Mouse (Mus musculus) myocyte (in vitro differentiated cells): ENCODE results near the gene Tox2.

ENCODE experiments used
- CEBPB ChIP-seq: IDR thresholded peaks from 2 replicates; pipeline ENCODE4 v1.6.1; 2011; ENCODE audit warnings: mild to moderate bottlenecking, moderate library complexity; ENCODE audit not compliant: poor library complexity, insufficient read depth, severe bottlenecking
- MYOD1 ChIP-seq, 3 experiments: IDR thresholded peaks; one replicate each; pipeline ENCODE4 v1.6.1; 2011; ENCODE audit warnings: control low read depth in 2 of 3, low read depth in 2 of 3, mild to moderate bottlenecking in 2 of 3, moderate library complexity in 1 of 3; ENCODE audit not compliant: insufficient read length in 2 of 3, control insufficient read depth in 1 of 3
- MYOG ChIP-seq, 3 experiments: IDR thresholded peaks; one replicate each; pipeline ENCODE4 v1.6.1; 2011; ENCODE audit warnings: control low read depth in 2 of 3, low read depth in 2 of 3, mild to moderate bottlenecking in 2 of 3; ENCODE audit not compliant: insufficient read length in 2 of 3, control insufficient read depth in 1 of 3, insufficient read depth in 1 of 3
- POLR2A ChIP-seq: IDR thresholded peaks from one replicate; pipeline ENCODE4 v1.6.1; 2011; ENCODE audit warnings: low read depth, mild to moderate bottlenecking, control low read depth, moderate library complexity; ENCODE audit not compliant: insufficient read length
- SRF ChIP-seq: IDR thresholded peaks from one replicate; pipeline ENCODE4 v1.6.1; 2011; ENCODE audit warnings: low read depth; ENCODE audit not compliant: control insufficient read depth, insufficient read length
- TCF12 ChIP-seq: IDR thresholded peaks from one replicate; pipeline ENCODE4 v1.6.1; 2011; ENCODE audit warnings: mild to moderate bottlenecking, control low read depth; ENCODE audit not compliant: poor library complexity, insufficient read depth, severe bottlenecking
- USF1 ChIP-seq: IDR thresholded peaks from one replicate; pipeline ENCODE4 v1.6.1; 2011; ENCODE audit warnings: low read depth, mild to moderate bottlenecking, control low read depth, moderate library complexity

DNA sequence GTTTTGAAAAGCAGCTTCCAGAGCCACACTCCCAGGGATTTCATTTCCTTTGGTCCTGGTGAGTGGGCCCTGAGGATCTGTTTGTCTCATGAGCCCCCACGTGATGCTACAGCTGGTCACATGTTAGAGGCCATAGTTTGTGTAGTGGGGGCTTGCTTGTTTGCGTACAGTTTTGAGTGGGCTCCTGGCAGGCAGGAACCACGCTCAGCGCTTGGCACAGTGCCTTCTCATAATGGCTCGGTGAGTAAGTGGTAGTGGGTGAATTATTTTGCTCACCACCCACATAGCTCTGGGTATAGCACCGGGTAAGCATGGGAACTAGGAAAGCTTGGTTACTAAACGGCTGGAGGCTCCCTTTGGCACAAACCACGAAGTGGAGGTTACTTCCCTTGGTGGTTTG lies 6.2 kb downstream of the Tox2 start:
- TF ChIP-seq MYOG (IDR thresholded peaks at IDR 0.05; ENCODE audit: control insufficient read depth in 1 of 3, insufficient read depth in 1 of 3, insufficient read length in 2 of 3, low read depth in 2 of 3) (no peak), POLR2A (no peak), MYOD1 (IDR thresholded peaks at IDR 0.05; ENCODE audit: control insufficient read depth in 1 of 3, insufficient read length in 2 of 3, low read depth in 2 of 3) (no peak), TCF12 (no peak), SRF (no peak), USF1 (no peak), CEBPB (no peak)
